16 mouse cellular contexts compared by ENCODE assay signal in genomic region chr13:84572231-84572630, GRCm38 (mm10).
A peak's percentile ranks its signal among the peaks of the same experiment; 100 is the strongest.
DNase-seq lines count a peak whose midpoint lies in the region; ATAC-seq lines count a peak whose summit lies in the region.
"Had no signal": no experiment of that assay in that cellular context is flagged by ENCODE, and none has a peak within 500 bp of the region (broad histone marks: within the 10 kb centered on the region; RNA-seq: fewer than 3 reads in every experiment).

No protein-coding gene starts in this region.

- DNase-seq in left cerebral cortex, adult 8-10 months (ENCODE audit: low spot score in 2 of 2): no peak
- no peak for DNase-seq in adipocyte (ENCODE audit: low spot score)
- DNase-seq in thymus, postnatal 25 days: no peak
- DNase-seq: cerebellum, postnatal 25 days; gastrocnemius, postnatal 36 days; kidney, postnatal 4 days; liver, embryonic 13.5 days; spleen, adult 18-20 months; thymus, adult 2 months had no signal

- peaks cover 2% of the 10 kb centered on the region; the same call in 1 of the 2 replicates for H3K9me3 ChIP-seq in neural tube, embryonic 13.5 days
- H3K9me3 ChIP-seq in neural tube, embryonic 15.5 days (replicated peaks): no peaks in the 10 kb centered on the region
- no peaks in the 10 kb centered on the region for H3K9me3 ChIP-seq in forebrain, embryonic 16.5 days (ENCODE audit: control insufficient read depth, low read length)
- no peaks in the 10 kb centered on the region for H3K9me3 ChIP-seq in midbrain, embryonic 12.5 days
- H3K9me3 ChIP-seq: embryonic facial prominence, embryonic 10.5 days; G1E; liver, embryonic 13.5 days; lung, embryonic 15.5 days had no signal

- H3K4me3 ChIP-seq in neural tube, embryonic 13.5 days: no peak overlapping the region
- H3K4me3 ChIP-seq in neural tube, embryonic 15.5 days (replicated peaks): no peak overlapping the region
- H3K4me3 ChIP-seq in forebrain, embryonic 16.5 days (replicated peaks; ENCODE audit: low read length): no peak overlapping the region
- H3K4me3 ChIP-seq in midbrain, embryonic 12.5 days: no peak overlapping the region
- H3K4me3 ChIP-seq: embryonic facial prominence, embryonic 10.5 days; liver, embryonic 13.5 days; lung, embryonic 15.5 days had no signal

- no peaks in the 10 kb centered on the region for H3K36me3 ChIP-seq in neural tube, embryonic 13.5 days
- no peaks in the 10 kb centered on the region for H3K36me3 ChIP-seq in neural tube, embryonic 15.5 days
- H3K36me3 ChIP-seq in forebrain, embryonic 16.5 days (ENCODE audit: control insufficient read depth, insufficient read depth): no peaks in the 10 kb centered on the region
- no peaks in the 10 kb centered on the region for H3K36me3 ChIP-seq in midbrain, embryonic 12.5 days
- H3K36me3 ChIP-seq: embryonic facial prominence, embryonic 10.5 days; G1E; liver, embryonic 13.5 days; lung, embryonic 15.5 days had no signal

- no peaks in the 10 kb centered on the region for H3K27me3 ChIP-seq in neural tube, embryonic 13.5 days
- no peaks in the 10 kb centered on the region for H3K27me3 ChIP-seq in neural tube, embryonic 15.5 days (replicated peaks)
- no peaks in the 10 kb centered on the region for H3K27me3 ChIP-seq in forebrain, embryonic 16.5 days (replicated peaks; ENCODE audit: control insufficient read depth, insufficient read depth, low read length)
- no peaks in the 10 kb centered on the region for H3K27me3 ChIP-seq in midbrain, embryonic 12.5 days
- H3K27me3 ChIP-seq: liver, embryonic 13.5 days; lung, embryonic 15.5 days had no signal

- peaks cover 26% of the 10 kb centered on the region for H3K4me1 ChIP-seq in neural tube, embryonic 13.5 days (replicated peaks)
- 0 out of 2 replicates have a peak, but pooled peaks cover 2% of the 10 kb centered on the region for H3K4me1 ChIP-seq in neural tube, embryonic 15.5 days
- H3K4me1 ChIP-seq in forebrain, embryonic 16.5 days (replicated peaks; ENCODE audit: control insufficient read depth, insufficient read depth, low read length): peaks cover 20% of the 10 kb centered on the region
- peaks cover 17% of the 10 kb centered on the region for H3K4me1 ChIP-seq in midbrain, embryonic 12.5 days
- H3K4me1 ChIP-seq: embryonic facial prominence, embryonic 10.5 days; liver, embryonic 13.5 days; lung, embryonic 15.5 days had no signal

- 60% methylated on average over 2 of the region's 2 CpGs for WGBS in neural tube, embryonic 13.5 days
- 51% methylated on average over 2 of the region's 2 CpGs for WGBS in neural tube, embryonic 15.5 days
- 30% methylated on average over 2 of the region's 2 CpGs for WGBS in forebrain, embryonic 16.5 days
- 78% methylated on average over 2 of the region's 2 CpGs for WGBS in midbrain, embryonic 12.5 days

- no peak overlapping the region for H3K4me2 ChIP-seq in neural tube, embryonic 13.5 days
- no peak overlapping the region for H3K4me2 ChIP-seq in neural tube, embryonic 15.5 days
- peak overlapping the region; percentile 20; the same call in 1 of the 2 replicates for H3K4me2 ChIP-seq in forebrain, embryonic 16.5 days (ENCODE audit: low read length)
- H3K4me2 ChIP-seq in midbrain, embryonic 12.5 days (replicated peaks): no peak overlapping the region
- H3K4me2 ChIP-seq: liver, embryonic 13.5 days; lung, embryonic 15.5 days had no signal

- peak overlapping the region; percentile 78 for H3K27ac ChIP-seq in neural tube, embryonic 13.5 days (replicated peaks)
- no peak overlapping the region for H3K27ac ChIP-seq in neural tube, embryonic 15.5 days (replicated peaks)
- peak overlapping the region; percentile 89 for H3K27ac ChIP-seq in forebrain, embryonic 16.5 days (ENCODE audit: low read length)
- peak overlapping the region; percentile 83 for H3K27ac ChIP-seq in midbrain, embryonic 12.5 days (replicated peaks)
- H3K27ac ChIP-seq: liver, embryonic 13.5 days; lung, embryonic 15.5 days had no signal

- no peak for ATAC-seq in neural tube, embryonic 13.5 days (ENCODE audit: low read depth)
- ATAC-seq in neural tube, embryonic 15.5 days (ENCODE audit: low FRiP score): no peak
- ATAC-seq in forebrain, embryonic 16.5 days: no peak
- no peak for ATAC-seq in midbrain, embryonic 12.5 days (ENCODE audit: low FRiP score, low read depth)

- H3K9ac ChIP-seq in neural tube, embryonic 13.5 days: no peak overlapping the region
- H3K9ac ChIP-seq in neural tube, embryonic 15.5 days (replicated peaks): no peak overlapping the region
- no peak overlapping the region for H3K9ac ChIP-seq in forebrain, embryonic 16.5 days (replicated peaks; ENCODE audit: low read depth, low read length)
- H3K9ac ChIP-seq in midbrain, embryonic 12.5 days (replicated peaks): no peak overlapping the region
- H3K9ac ChIP-seq: liver, embryonic 13.5 days; lung, embryonic 15.5 days had no signal
